Mouse (Mus musculus) heart, adult 2 months (tissue): ENCODE data around the gene Gdf7.

Experiments
- CTCF ChIP-seq: fragments of 200-600 bp; IDR thresholded peaks from 2 replicates; pipeline ENCODE4 v1.8.1; 2022; ENCODE audit warnings: antibody characterized with exemption, mild to moderate bottlenecking, moderate library complexity
- EP300 ChIP-seq: fragments of 200-500 bp; IDR thresholded peaks from 2 replicates; pipeline ENCODE4 v1.6.1; 2011; ENCODE audit warnings: low read depth, low read length, control low read depth; ENCODE audit not compliant: insufficient read depth

DNA sequence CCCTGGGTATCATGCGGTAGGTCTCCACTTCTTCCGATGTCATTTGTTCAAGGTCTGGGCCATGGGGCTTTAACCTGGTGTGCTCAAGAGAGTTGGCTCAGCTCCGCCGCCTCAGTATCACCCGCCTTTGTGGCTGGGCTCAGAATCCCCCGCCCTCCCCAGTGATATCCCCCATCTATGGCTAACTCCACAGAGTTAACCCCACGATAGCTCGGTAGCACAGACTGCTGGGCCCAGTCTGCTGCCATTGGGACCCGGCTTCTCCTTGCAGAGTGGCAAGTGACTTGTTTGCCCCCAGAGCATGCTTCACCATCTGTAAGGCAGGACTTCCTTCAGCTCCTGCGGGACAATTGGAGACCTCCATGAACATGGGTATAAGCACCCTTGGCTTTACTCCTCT lies 22.3 kb upstream of the Gdf7 start:
- TF ChIP-seq CTCF (no peak), EP300 (no peak)
